Mouse (Mus musculus): ENCODE data around the gene Gusb.

Gusb gene

GRCm38 (mm10) chr5:129978608-129979007, 24.2 kb downstream of the Gusb start:
- ATAC-seq (ENCODE audit: insufficient number of reproducible peaks, low FRiP score, low TSS enrichment): no peak

GRCm38 (mm10) chr5:129977768-129978167, 25.1 kb downstream of the Gusb start:
- no peak for ATAC-seq (ENCODE audit: insufficient number of reproducible peaks, low FRiP score, low TSS enrichment)

GRCm38 (mm10) chr5:129974866-129975311, 28.0 kb downstream of the Gusb start:
- no peak for ATAC-seq (ENCODE audit: insufficient number of reproducible peaks, low FRiP score, low TSS enrichment)

- ATAC-seq (ENCODE audit: insufficient number of reproducible peaks, low FRiP score, low TSS enrichment): no peak
Observed at GRCm38 (mm10) chr5:129974354-129974753, 28.5 kb downstream of the Gusb start.

GRCm38 (mm10) chr5:129971491-129971890, 31.4 kb downstream of the Gusb start:
- no peak for ATAC-seq (ENCODE audit: insufficient number of reproducible peaks, low FRiP score, low TSS enrichment)

GRCm38 (mm10) chr5:129968417-129968816, 34.4 kb downstream of the Gusb start:
- ATAC-seq (ENCODE audit: insufficient number of reproducible peaks, low FRiP score, low TSS enrichment): no peak

GRCm38 (mm10) chr5:129966448-129966847, 36.4 kb downstream of the Gusb start:
- no peak for ATAC-seq (ENCODE audit: insufficient number of reproducible peaks, low FRiP score, low TSS enrichment)

- ATAC-seq (ENCODE audit: insufficient number of reproducible peaks, low FRiP score, low TSS enrichment): no peak
Observed at GRCm38 (mm10) chr5:129963224-129963623, 39.6 kb downstream of the Gusb start.

GRCm38 (mm10) chr5:129955792-129956191, 47.1 kb downstream of the Gusb start:
- no peak for ATAC-seq (ENCODE audit: insufficient number of reproducible peaks, low FRiP score, low TSS enrichment)

- no peak for ATAC-seq (ENCODE audit: insufficient number of reproducible peaks, low FRiP score, low TSS enrichment)
Observed at GRCm38 (mm10) chr5:129954473-129955254, 48.2 kb downstream of the Gusb start.

- no peak for ATAC-seq (ENCODE audit: insufficient number of reproducible peaks, low FRiP score, low TSS enrichment)
Observed at GRCm38 (mm10) chr5:129952143-129952542, 50.7 kb downstream of the Gusb start.

- ATAC-seq (ENCODE audit: insufficient number of reproducible peaks, low FRiP score, low TSS enrichment): no peak
Observed at GRCm38 (mm10) chr5:129947528-129948033, 55.3 kb downstream of the Gusb start.

GRCm38 (mm10) chr5:129943402-129943801, 59.4 kb downstream of the Gusb start:
- no peak for ATAC-seq (ENCODE audit: insufficient number of reproducible peaks, low FRiP score, low TSS enrichment)

GRCm38 (mm10) chr5:129942073-129942939, 60.5 kb downstream of the Gusb start:
- ATAC-seq (ENCODE audit: insufficient number of reproducible peaks, low FRiP score, low TSS enrichment): peak; percentile 46; the same call in 1 of the 2 replicates

- peak; percentile 92 for ATAC-seq (ENCODE audit: insufficient number of reproducible peaks, low FRiP score, low TSS enrichment)
Observed at GRCm38 (mm10) chr5:129941495-129942045, 61.3 kb downstream of the Gusb start, which contains the start of gene Vkorc1l1. Vkorc1l1 (plus strand) TSS chr5:129941970.

GRCm38 (mm10) chr5:129940736-129941494, 61.9 kb downstream of the Gusb start:
- no peak; the same call in 1 of the 2 replicates for ATAC-seq (ENCODE audit: insufficient number of reproducible peaks, low FRiP score, low TSS enrichment)

GRCm38 (mm10) chr5:129940281-129940680, 62.6 kb downstream of the Gusb start:
- ATAC-seq (ENCODE audit: insufficient number of reproducible peaks, low FRiP score, low TSS enrichment): no peak
